Mouse (Mus musculus) MEL (cell line): ENCODE data around the gene Eif2d. TPM values are rescaled to one million over a fixed set of nuclear protein-coding genes. Genes with fewer than 3 reads are reported as not detected.

ENCODE experiments used
- DNase-seq: peaks from one replicate; pipeline ENCODE4 v3.0.0; 2011; ENCODE audit warnings: low read depth, low spot score
- H3K27ac ChIP-seq: 2 replicates; pipeline ENCODE4 v1.5.1; 2012; ENCODE audit warnings: low read depth, mild to moderate bottlenecking, control low read depth, low read length, moderate library complexity; ENCODE audit not compliant: control insufficient read depth
- H3K27me3 ChIP-seq, 2 experiments: fragments of 150-350 bp in 1 of 2; sonication (generic) in 1 of 2; 2 replicates each; pipeline ENCODE4 v1.6.1; 2012; ENCODE audit warnings: low read length in 2 of 2, mild to moderate bottlenecking in 2 of 2, improper control_type of control experiment in 1 of 2, moderate library complexity in 1 of 2; ENCODE audit not compliant: insufficient read depth in 2 of 2, control insufficient read depth in 1 of 2
- H3K36me3 ChIP-seq, 2 experiments: 2 replicates each; pipeline ENCODE4 v1.6.1; 2012 to 2014; ENCODE audit warnings: low read length in 2 of 2, improper control_type of control experiment in 1 of 2, inconsistent platforms in 1 of 2, mild to moderate bottlenecking in 1 of 2; ENCODE audit not compliant: insufficient read depth in 2 of 2, control insufficient read depth in 1 of 2
- H3K4me1 ChIP-seq, 2 experiments: fragments of 150-350 bp in 1 of 2; sonication (generic) in 1 of 2; 2 replicates each; pipeline ENCODE4 v1.6.1; 2012; ENCODE audit warnings: low read length in 2 of 2, improper control_type of control experiment in 1 of 2, mild to moderate bottlenecking in 1 of 2; ENCODE audit not compliant: insufficient read depth in 2 of 2, control insufficient read depth in 1 of 2
- H3K4me3 ChIP-seq, 2 experiments: fragments of 150-350 bp in 1 of 2; sonication (generic) in 1 of 2; 2 replicates each; pipeline ENCODE4 v1.5.1; 2012; ENCODE audit warnings: low read depth in 2 of 2, low read length in 2 of 2, mild to moderate bottlenecking in 2 of 2, moderate library complexity in 2 of 2, control low read depth in 1 of 2, improper control_type of control experiment in 1 of 2; ENCODE audit not compliant: control insufficient read depth in 1 of 2, insufficient read depth in 1 of 2
- H3K79me2 ChIP-seq: 2 replicates; pipeline ENCODE4 v1.6.1; 2012; ENCODE audit warnings: mild to moderate bottlenecking, low read length, moderate library complexity; ENCODE audit not compliant: control insufficient read depth, poor library complexity, insufficient read depth
- H3K9ac ChIP-seq: 2 replicates; pipeline ENCODE4 v1.6.1; 2012; ENCODE audit warnings: low read depth, mild to moderate bottlenecking, control low read depth, low read length, moderate library complexity; ENCODE audit not compliant: control insufficient read depth, poor library complexity, severe bottlenecking
- H3K9me3 ChIP-seq: fragments of 150-350 bp; sonication (generic); replicated peaks from 2 replicates; pipeline ENCODE4 v1.6.1; 2012; ENCODE audit warnings: mild to moderate bottlenecking, low read length, improper control_type of control experiment, moderate library complexity; ENCODE audit not compliant: insufficient read depth
- BHLHE40 ChIP-seq: IDR thresholded peaks from 2 replicates; pipeline ENCODE4 v1.6.1; 2012; ENCODE audit warnings: low read depth, mild to moderate bottlenecking, inconsistent platforms, low read length, improper control_type of control experiment, borderline replicate concordance
- CHD2 ChIP-seq: IDR thresholded peaks from 2 replicates; pipeline ENCODE4 v1.6.1; 2011; ENCODE audit warnings: low read length, improper control_type of control experiment
- E2F4 ChIP-seq: IDR thresholded peaks from 2 replicates; pipeline ENCODE4 v1.6.1; 2011; ENCODE audit warnings: low read depth, low read length, improper control_type of control experiment, borderline replicate concordance
- ELF1 ChIP-seq: IDR thresholded peaks from 2 replicates; pipeline ENCODE4 v1.6.1; 2014; ENCODE audit warnings: low read depth, mild to moderate bottlenecking, inconsistent platforms, low read length, improper control_type of control experiment, moderate library complexity
- GABPA ChIP-seq: IDR thresholded peaks from 2 replicates; pipeline ENCODE4 v1.6.1; 2012; ENCODE audit warnings: low read depth, mild to moderate bottlenecking, inconsistent platforms, low read length, improper control_type of control experiment, moderate library complexity
- JUND ChIP-seq: IDR thresholded peaks from 2 replicates; pipeline ENCODE4 v1.6.1; 2011; ENCODE audit warnings: low read depth, mild to moderate bottlenecking, improper control_type of control experiment, low read length
- MAFK ChIP-seq: IDR thresholded peaks from 2 replicates; pipeline ENCODE4 v1.6.1; 2011; ENCODE audit warnings: low read depth, mild to moderate bottlenecking, low read length, improper control_type of control experiment, borderline replicate concordance
- MAZ ChIP-seq: IDR thresholded peaks from 2 replicates; pipeline ENCODE4 v1.6.1; 2012; ENCODE audit warnings: low read depth, mild to moderate bottlenecking, inconsistent platforms, low read length, improper control_type of control experiment
- MXI1 ChIP-seq: IDR thresholded peaks from 2 replicates; pipeline ENCODE4 v1.6.1; 2011; ENCODE audit warnings: mild to moderate bottlenecking, low read depth, low read length, improper control_type of control experiment
- MYB ChIP-seq: IDR thresholded peaks from 2 replicates; pipeline ENCODE4 v1.6.1; 2011; ENCODE audit warnings: mild to moderate bottlenecking, low read depth, low read length, improper control_type of control experiment
- POLR2A ChIP-seq, 2 experiments: IDR thresholded peaks; 2 replicates each; pipeline ENCODE4 v1.6.1; 2011 to 2012; ENCODE audit warnings: low read length in 2 of 2, mild to moderate bottlenecking in 2 of 2, control low read depth in 1 of 2, improper control_type of control experiment in 1 of 2, low read depth in 1 of 2, moderate library complexity in 1 of 2; ENCODE audit not compliant: control insufficient read depth in 1 of 2, insufficient read depth in 1 of 2, poor library complexity in 1 of 2
- POLR2AphosphoS5 ChIP-seq: IDR thresholded peaks from 2 replicates; pipeline ENCODE4 v1.6.1; 2012; ENCODE audit warnings: low read depth, borderline replicate concordance, mild to moderate bottlenecking, inconsistent platforms, low read length, moderate library complexity, mixed read lengths
- SMC3 ChIP-seq: IDR thresholded peaks from 2 replicates; pipeline ENCODE4 v1.6.1; 2011; ENCODE audit warnings: low read depth, low read length, improper control_type of control experiment
- TCF12 ChIP-seq: IDR thresholded peaks from 2 replicates; pipeline ENCODE4 v1.6.1; 2014; ENCODE audit warnings: low read depth, mild to moderate bottlenecking, inconsistent platforms, low read length, improper control_type of control experiment, moderate library complexity
- USF1 ChIP-seq: IDR thresholded peaks from 2 replicates; pipeline ENCODE4 v1.6.1; 2014; ENCODE audit warnings: low read depth, mild to moderate bottlenecking, inconsistent platforms, low read length, improper control_type of control experiment, moderate library complexity
- ZC3H11A ChIP-seq: IDR thresholded peaks from 2 replicates; pipeline ENCODE4 v1.6.1; 2012; ENCODE audit warnings: low read depth, mild to moderate bottlenecking, inconsistent platforms, low read length, improper control_type of control experiment
- ZMIZ1 ChIP-seq: IDR thresholded peaks from 2 replicates; pipeline ENCODE4 v1.6.1; 2012; ENCODE audit warnings: low read depth, mild to moderate bottlenecking, inconsistent platforms, low read length, improper control_type of control experiment, moderate library complexity
- polyA plus RNA-seq, 2 experiments: library from polyadenylated mRNA; stranded (reverse) in 1 of 2; unstranded in 1 of 2; fragments of >175 nt in 1 of 2; fragments of >200 nt in 1 of 2; gene quantifications; 2 replicates each; pipeline versions ENCODE4 v1.2.1 to v1.2.4; 2012; ENCODE audit warnings: low replicate concordance in 2 of 2, low read depth in 1 of 2; ENCODE audit not compliant: insufficient read length in 2 of 2, insufficient read depth in 1 of 2, missing spikeins in 1 of 2
- total RNA-seq: library from RNA; depleted of rRNA; stranded (reverse); fragments of 300-350 nt; gene quantifications from 2 replicates; pipeline ENCODE4 v1.2.3, GENCODE M21; 2012

The Eif2d gene
- total and polyA plus RNA-seq, 3 experiments = 31.0 to 43.6 TPM; not detected in 1

DNA sequence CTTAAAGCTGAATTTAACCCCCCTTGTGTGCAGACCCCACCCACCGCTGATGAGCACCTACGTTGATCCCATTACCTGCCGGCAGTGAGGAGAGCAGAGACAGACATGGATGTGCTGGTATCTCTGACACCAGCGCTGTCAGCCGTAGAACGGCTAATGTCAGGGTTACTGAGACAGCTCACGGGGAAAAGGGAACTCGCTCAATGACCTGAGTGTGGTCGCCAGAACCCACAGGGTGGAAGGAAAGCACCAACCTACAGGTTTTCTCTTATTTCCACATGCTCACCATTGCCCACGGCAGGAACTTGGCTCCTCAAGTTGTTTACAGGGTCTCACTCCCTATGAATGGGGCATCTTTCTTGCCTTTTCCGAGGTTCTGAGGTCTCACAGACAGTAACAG, 66.0 kb downstream of the Eif2d start:
- Histone ChIP-seq H3K4me3 (no peak overlapping the region), H3K4me1 (no peaks in the 10 kb centered on the region), H3K27me3 (peaks cover 13 to 30% of the 10 kb centered on the region in 2 experiments), H3K9ac (no peak overlapping the region), H3K36me3 (no peaks in the 10 kb centered on the region), H3K27ac (no peak overlapping the region), H3K79me2 (no peaks in the 10 kb centered on the region), H3K9me3 (no peaks in the 10 kb centered on the region)
- no peak for DNase-seq
- TF ChIP-seq MXI1 = no peak
- TF ChIP-seq E2F4 = no peak
- no peak for TF ChIP-seq MAZ
- no peak for TF ChIP-seq SMC3
- TF ChIP-seq TCF12 = no peak
- TF ChIP-seq USF1 = no peak
- no peak for TF ChIP-seq ZMIZ1
- TF ChIP-seq ZC3H11A = no peak
- TF ChIP-seq MAFK = no peak
- TF ChIP-seq ELF1 = no peak
- no peak for TF ChIP-seq BHLHE40
- TF ChIP-seq CHD2 = no peak

GRCm38 (mm10) chr1:131221822-131222590, 69.0 kb downstream of the Eif2d start:
- no peak overlapping the region for H3K27ac ChIP-seq
- no peak overlapping the region for H3K9ac ChIP-seq
- no peak overlapping the region for H3K4me3 ChIP-seq
- no peak for DNase-seq
- no peak for TF ChIP-seq GABPA
- no peak for TF ChIP-seq POLR2A (IDR thresholded peaks at IDR 0.05; ENCODE audit: control insufficient read depth in 1 of 2, insufficient read depth in 1 of 2, low read depth in 1 of 2, low read length in 2 of 2, poor library complexity in 1 of 2)
- TF ChIP-seq MYB = no peak
- no peak for TF ChIP-seq BHLHE40
- no peak for TF ChIP-seq POLR2AphosphoS5
- TF ChIP-seq JUND = no peak
- TF ChIP-seq MAFK = no peak
- H3K36me3 ChIP-seq = no peaks in the 10 kb centered on the region
- no peaks in the 10 kb centered on the region for H3K4me1 ChIP-seq
- H3K9me3 ChIP-seq = no peaks in the 10 kb centered on the region
- peaks cover 16 to 30% of the 10 kb centered on the region in 2 experiments for H3K27me3 ChIP-seq
- H3K79me2 ChIP-seq = no peaks in the 10 kb centered on the region
